Mouse (Mus musculus) T-helper 2 cell (primary cell): ENCODE data around the gene Sypl.

Source experiments
- in situ Hi-C: fragments of 300-600 bp; cut with MboI, MseI; formaldehyde crosslinking; loops from one replicate; pipeline ENCODE4 v1.15.1; 2025; ENCODE audit warnings: high pct_unique_total_duplicates

Sypl gene

DNA sequence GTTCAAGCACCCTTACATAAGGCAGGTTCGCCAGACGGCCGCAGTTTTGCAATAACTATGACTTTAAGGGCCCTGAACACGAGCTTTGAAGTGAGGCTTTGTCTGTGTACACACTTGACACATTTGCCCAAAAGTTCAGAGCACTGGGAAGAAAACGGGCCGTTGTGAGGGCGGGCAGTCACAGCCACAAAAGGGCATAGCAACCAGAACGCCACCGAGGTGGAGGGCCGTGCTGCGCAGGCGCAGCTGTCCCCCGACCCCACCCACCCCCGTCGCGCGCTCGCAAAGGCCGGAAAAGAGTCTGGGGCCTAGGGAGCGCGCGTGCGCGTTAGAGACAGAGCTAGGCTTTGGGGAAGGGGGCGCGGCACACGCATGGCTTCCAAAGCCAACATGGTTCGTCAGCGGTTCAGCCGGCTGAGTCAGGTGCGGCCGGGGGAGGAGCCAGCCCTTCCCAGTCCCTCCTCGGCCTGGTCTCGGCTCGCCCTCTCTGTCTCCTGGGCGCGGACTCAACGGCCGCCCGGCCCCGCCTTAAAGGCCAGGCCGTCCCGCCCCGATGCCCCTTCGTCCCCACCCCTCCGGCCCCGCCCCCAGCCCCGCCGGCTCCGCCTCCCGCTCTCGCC lies at the start of gene Sypl:
Gene Sypl, plus strand, starts transcription at position 296 of the 620 bp plus-strand sequence.
- in situ Hi-C loops = loop anchor here (5.0 kb wide), 1 partner anchor 131 kb away; no protein-coding TSS in a partner anchor

DNA sequence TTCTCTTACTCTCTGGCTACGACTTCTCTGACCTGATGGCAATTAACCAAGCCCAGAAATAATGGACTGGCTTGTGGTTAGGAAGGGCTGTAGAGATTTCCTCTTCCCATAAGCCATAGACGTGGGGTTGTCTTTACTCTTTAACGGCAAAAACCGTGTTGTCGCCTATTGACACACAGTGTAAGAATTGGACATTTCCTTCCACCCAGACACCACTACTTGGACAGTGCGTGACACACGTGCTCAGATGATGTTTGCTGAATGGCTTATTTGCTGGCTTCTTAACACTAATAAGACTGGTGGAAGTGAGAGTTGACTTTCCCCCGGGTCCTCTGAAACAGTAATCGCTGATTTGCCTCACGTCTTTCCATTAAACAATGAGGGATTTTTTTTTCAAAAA lies 44.0 kb upstream of the Sypl start:
- in situ Hi-C loops = loop anchor here (10.0 kb wide), 1 partner anchor 365 kb away; no protein-coding TSS in a partner anchor

DNA sequence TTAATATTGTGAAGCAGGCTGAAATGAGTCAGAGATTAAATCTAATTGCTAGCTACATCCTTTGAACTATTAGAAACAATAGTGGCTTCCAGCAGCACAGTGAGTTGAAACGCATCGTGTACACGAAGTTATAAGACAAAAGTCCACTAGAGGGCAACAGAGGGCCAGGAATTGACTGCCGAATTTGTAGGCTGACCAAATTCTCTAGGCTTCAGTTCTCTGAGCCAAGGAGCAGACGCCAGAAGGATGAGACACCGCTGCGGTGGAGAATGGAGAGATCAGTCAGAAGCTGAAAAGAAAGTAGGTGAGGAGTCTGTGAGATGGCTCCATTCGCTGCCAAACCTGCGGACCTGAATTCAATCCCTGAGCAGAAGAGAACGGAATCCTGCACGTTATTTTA lies 43.6 kb upstream of the Sypl start:
- in situ Hi-C loops = loop anchor here (10.0 kb wide), 1 partner anchor 365 kb away; no protein-coding TSS in a partner anchor

DNA sequence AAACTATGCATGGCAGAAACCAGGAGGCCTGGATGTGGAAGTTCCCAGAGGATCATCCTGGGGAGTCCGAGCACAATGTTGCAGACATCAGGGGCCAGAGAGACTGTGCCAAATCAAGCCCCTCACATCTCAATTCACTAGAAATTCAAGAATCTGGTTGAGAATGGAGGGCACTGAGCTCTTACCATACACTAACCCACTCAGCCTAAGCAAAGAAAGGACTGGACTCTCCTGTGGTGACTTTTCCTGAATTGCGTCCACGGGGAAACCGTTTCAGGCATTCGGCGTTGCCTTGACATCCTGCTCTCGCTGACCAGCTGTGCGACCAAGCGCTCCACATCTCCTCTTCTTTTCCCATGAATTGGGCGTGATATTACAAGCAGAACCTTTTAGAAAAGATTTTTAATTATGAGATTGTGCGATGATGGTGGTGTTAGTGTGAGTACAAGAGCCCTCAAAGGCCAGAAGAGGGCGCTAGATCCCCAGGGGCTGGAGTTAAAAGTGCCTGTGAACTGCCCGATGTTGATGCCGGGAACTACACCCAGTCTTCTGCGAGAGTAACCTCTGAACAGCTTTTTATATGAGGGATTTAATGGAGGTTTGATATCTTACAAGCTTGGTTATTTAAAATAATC lies 43.0 kb upstream of the Sypl start:
- in situ Hi-C loops = loop anchor here (10.0 kb wide), 1 partner anchor 364 kb away; no protein-coding TSS in a partner anchor

DNA sequence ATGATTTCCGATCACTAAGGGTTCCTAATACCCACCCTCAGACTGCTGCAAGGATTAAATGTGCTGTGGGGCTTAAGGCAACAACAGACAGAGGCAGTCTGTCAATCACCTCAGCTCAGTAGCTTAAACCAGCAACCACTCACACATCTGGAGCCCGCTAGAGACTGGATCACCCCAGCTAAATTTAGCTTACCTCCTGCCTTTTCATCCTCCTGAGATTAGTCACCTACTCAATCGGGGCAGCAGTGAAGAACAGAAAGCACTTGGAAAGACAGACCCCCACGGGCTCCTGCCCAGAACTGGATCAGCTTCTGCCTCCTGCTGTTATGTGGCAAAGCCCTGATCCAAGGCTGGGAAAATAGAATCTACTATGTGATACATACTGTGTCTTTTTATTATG lies 42.1 kb upstream of the Sypl start:
- in situ Hi-C loops = loop anchor here (10.0 kb wide), 1 partner anchor 363 kb away; no protein-coding TSS in a partner anchor

DNA sequence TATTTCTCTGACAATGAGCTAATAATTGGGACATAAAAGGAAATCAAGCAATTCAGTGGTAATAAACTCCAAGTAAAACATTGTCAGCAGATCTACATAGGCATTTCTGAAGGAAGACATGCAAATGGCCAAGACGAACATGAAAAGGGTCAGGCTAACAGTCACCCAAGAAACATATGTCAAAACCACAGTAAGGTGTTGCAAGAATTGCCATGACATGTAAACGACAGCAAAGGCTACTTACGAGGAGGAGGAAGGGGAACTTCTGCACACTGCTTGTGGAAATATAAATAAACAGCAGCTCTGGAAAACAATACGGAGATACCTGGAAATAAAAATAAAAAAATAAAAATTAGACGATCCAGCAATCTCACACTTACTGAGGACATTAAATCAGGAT lies 40.9 kb upstream of the Sypl start:
- in situ Hi-C loops = loop anchor here (10.0 kb wide), 1 partner anchor 362 kb away; no protein-coding TSS in a partner anchor

DNA sequence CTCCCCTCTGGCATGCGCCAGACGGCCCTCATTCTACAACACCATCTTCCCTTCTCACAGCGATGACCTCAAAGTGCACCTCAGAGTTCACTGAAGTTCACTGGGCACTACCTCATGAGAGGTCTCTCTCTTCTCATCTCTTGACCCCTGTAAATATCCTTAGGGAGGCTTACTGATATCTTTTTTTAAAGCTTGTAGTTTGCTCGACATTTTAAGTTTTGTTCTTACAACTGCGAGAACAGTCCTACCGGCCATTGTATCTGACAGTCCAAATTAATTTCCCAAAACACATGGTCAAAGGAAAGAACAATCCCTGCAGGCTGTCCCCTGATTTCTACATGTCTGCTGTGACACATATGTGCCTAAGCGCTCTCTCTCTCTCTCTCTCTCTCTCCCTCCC lies 35.0 kb upstream of the Sypl start:
- in situ Hi-C loops = loop anchor here (5.0 to 10.0 kb wide), 2 partner anchors 89 to 356 kb away; no protein-coding TSS in a partner anchor

DNA sequence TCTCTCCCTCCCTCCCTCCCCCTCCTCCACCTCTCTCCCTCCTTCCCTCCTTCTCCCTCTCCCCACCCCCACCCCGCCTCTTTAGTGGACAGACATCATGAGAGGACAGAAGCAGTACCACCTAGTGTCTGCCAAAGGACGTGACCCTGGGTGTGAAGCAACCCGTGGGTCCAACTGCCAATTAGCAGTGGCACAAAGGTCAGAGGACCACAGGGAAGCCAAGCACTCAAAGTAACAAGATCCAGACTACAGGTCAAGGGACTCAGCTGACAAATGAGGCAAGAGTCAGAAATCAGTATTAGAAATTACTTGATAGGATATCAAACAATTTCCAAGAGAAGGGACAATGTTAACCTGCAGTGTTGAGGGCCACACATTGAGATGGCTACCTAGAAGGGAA lies 34.6 kb upstream of the Sypl start:
- in situ Hi-C loops = loop anchor here (5.0 to 10.0 kb wide), 2 partner anchors 88 to 356 kb away; no protein-coding TSS in a partner anchor

DNA sequence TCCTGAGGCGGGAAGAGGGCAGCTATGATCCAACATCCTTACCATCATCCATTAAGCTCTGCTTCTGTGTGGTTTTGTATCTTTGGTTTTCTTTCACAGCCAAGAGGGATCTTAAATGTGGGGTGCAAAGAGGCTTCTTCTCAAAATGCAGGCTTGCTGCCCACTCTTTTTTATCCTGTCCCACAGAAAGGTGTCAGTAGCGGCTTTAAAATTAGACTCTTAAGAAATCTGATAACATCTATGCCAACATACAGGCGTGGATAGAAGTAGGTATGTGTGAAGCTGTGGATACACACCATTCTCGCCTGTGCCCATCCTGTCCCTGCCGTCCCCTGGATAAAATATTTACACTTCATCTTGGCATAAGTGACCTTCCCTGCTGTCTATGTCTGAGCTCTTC lies 34.2 kb upstream of the Sypl start:
- in situ Hi-C loops = loop anchor here (5.0 to 10.0 kb wide), 2 partner anchors 88 to 355 kb away; no protein-coding TSS in a partner anchor

DNA sequence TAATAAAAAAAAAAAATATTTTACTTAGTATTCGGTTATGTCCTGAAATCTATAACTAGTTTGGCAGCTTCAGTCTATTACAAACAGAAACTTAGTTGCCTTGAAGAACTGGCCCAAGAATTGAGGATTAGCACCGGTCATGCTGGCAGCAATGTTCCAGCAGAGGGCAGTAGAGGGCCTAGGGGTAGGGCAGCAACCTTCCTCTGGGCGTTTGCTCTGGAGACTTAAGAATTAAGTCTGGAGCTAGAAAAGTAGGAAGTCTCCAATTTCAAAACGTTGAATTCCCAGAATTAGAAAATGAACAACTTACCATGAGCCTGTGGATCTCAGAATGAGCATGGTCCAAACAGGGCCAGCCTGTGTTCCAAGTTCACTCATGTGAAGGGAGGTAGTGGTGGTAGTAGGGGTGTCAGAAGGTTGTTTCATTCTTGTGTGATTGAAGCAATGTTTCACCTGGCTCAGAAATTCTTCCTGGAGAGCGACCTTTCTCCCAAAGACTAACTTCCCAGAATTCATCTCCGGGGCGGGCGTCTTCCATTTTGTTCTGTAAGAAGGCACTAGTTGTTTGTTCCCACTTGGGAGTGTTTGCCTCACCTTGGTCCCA lies 33.4 kb upstream of the Sypl start:
- in situ Hi-C loops = no loop called here

DNA sequence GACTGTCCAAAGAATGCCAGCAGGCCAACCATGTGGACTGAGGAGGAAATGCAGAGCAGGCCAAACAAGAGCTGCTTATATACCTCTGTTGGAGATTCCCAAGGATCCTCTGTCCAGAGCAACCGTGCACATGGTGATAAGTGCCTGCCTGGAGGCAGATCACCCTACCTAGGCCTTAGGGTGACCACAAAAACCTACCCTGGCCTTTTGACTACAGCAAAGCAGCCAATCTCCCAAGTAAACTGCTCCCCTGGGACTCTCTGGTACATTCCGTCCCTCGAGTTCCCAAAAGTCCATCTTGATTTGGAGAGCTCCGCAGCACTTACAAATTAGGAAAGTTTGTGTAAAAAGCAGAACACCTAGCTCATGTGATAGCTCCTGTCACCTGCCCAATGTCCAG lies 32.6 kb upstream of the Sypl start:
- in situ Hi-C loops = no loop called here

DNA sequence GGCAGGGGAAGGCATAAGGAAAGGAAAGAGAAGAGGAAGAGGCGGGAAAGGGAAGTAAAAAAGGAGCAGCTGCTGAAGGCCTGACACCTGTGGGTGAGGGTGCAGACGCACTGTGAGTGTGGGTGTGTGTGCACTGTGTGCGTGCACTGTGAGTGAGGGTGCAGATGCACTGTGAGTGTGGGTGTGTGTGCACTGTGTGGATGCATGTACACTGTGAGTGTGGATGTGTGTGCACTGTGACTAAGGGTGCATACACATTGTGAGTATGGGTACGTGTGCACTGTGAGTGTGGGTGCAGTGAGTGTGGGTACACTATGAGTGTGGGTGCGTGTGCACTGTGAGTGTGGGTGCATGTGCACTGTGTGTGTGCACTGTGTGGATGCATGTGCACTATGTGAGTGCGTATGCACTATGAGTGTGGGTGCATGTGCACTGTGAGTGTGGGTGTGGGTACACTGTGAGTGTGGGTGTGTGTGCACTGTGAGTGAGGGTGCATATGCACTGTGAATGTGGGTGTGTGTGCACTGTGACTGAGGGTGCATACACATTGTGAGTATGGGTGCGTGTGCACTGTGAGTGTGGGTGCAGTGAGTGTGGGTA lies 32.1 kb upstream of the Sypl start:
- in situ Hi-C loops = no loop called here

DNA sequence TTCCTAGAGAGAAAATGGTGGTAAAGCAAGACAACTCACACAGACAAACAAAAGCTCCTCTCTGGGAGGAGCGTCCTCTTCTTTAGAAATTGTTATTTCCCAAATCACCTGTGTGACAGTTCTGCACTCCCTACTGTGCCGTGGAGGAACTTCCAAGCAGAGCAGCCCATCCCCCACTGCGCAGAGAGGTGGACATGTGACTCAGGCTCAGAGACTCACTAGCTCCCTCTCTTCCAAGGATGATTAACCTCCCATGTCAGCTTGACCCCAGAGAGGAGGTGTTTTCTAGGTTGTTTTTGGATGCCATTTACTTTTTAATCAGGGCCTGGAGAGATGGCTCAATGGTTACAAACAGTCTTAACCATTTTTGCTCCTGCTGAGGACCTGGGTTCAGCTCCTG lies 29.4 kb upstream of the Sypl start:
- in situ Hi-C loops = no loop called here

DNA sequence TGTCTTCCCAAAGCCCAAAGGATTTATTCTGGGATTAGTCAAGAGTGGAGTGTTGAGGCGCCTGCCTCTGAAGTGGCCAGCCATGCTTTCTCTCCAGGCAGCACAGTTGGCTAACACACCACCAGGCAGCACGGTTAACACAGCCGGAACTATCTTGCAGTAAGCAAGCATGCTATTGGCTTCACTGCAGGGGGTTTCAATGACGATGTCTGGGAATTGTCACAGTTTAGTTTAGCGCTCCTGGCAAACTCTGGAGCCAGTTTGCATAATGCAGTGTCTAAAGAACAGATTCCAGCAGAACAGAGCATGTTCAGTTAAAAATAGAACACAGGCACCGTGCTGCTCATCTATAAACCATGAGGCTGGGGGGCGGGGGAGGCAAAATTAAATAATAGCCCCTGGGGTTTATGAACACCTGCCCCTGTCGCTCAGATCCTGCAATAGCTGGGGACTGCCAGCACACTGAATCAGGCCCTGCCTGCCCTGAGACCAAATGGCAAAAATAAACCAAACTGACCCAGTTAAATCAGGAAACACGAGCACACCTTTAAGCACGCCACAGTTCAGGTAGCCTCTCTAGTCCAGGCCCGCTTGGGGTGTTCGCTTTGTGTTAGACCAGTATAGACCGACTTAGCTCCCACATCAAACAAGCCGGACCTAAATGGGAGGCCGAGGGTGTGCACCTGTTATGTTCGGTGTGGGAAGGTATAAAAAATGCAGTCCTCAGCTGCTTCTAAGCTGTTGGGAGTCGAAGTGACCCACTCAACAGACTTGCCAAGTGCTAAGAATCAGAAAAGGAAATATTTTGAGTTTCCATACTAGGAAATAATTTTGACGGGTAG lies 27.1 kb upstream of the Sypl start:
- in situ Hi-C loops = no loop called here

DNA sequence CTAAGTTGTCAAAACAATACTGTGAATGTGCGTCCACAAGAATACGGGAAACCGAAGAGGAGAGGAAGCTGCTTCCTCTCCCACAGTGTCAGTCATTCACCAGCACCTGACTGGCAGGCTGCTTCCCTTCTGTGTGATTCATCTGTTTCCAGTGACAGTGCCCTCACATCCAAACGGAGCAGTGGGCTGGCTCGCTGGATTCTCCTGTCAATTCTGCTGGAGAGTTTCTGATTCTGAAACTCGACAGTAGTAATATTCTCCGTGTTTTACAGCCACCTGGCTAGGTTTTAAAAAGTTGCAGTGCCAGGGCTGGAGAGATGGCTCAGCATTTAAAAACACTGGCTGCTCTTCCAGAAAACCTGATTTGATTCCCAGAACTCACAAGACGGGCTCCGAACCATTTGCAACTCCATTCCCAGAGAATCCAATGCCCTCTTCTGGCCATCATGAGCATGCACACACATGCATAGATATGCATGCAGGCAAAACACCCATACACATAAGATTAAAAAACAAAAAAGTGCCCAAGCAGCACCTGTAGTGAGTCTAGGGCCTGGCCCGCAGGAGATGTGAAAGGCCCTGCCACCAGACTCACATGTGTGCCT lies 26.4 kb upstream of the Sypl start:
- in situ Hi-C loops = no loop called here

DNA sequence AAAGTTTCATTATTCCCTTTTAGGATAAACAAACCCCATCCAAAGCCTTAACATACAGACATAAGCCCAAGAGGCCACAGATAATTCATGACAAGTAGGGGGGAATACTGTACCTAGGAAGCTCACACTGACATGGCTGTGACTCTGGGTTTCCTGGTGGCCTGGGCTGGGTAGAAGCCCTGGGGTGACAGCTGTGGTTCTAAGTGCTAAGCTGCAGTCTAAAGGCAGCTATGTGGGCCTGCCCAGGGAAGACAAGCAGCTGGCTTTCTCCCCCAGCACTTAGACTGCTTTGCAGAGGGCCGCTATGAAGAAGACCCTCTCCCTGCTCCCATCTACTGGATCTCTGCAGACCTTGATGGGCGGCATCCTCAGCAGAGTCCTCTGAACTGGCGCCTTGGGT lies 25.5 kb upstream of the Sypl start:
- in situ Hi-C loops = no loop called here

DNA sequence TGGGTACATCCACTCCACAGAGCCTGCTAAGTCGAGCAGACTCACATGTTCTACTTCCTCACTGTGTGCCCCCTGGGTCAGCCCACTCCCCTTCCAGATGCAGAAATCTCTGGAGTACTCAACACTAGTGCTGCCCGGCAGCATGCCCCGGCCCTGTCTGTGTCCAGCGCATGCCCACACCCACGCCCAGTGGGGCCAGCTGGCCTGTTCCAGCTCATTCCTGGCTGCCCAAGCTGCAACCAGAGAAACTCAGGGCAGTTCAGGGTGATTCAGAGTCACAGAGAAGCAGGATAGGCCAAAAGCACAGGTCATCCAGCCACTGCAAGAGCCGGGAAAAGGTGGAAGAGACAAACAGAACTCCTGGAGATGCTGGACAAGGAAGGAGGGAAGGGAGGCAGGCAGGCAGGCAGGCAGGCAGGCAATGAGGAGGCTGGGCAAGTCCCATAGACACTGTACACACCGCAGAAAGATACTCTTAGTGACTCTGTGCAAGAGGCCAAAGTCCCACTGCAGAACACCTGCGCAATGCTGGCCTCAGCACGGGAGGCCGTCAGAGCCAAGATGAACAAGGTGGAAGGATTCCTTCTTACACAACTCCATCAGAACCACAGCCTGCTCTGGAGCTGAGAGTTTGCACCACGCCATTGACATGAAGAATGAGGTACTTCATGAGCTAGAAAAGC lies 23.7 kb upstream of the Sypl start:
- in situ Hi-C loops = no loop called here

DNA sequence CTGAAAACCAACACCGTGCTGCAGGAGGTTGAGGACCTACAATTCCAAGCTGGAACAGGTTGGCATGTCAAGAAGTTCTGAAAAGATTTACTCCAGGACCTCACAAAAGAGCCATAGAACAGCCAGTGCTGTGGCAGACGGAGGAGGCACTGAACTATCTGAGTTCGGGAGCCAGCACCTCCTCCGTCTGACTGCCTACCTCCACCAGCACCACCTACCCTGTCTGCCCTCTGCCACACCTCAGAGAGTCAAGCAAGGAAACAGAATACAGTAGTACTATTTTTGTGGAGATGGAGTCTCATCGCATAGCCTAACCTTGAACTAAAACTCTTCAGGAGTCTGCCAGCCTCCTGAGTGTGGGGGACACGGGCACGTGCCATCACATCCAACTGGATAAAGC lies 23.1 kb upstream of the Sypl start:
- in situ Hi-C loops = no loop called here

DNA sequence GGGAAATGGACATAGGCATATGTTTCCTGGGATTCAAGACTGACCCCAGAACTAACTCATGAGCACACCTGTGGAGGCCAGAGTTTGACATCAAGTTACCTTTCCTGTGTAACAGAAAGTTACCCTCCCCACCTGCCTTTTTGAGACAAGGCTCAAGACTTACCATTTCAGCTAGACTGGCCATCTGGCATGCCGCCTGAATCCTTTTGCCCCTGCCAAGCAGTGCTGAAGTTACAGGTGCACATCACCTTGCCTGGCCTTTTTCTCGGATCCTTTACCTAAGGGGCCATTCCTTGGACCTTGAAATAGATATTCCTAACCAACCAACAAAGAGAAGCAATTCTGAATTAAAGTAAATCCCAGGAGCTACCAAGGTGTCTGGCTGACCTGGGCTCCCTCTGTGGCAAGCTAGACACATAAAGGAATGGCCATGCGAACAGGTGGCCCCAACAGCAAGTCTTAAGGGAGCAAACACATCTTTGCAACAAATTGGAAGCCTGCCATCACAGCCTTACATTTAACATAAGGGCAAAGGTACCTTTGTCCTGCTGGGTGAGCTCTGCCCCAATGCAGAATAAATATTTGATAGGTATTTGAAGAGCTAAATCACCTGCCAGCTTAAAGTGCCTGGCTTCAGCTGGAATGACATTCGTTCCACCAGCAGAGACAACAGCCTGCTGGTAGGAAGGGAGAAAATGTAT lies 17.3 kb upstream of the Sypl start:
- in situ Hi-C loops = no loop called here

DNA sequence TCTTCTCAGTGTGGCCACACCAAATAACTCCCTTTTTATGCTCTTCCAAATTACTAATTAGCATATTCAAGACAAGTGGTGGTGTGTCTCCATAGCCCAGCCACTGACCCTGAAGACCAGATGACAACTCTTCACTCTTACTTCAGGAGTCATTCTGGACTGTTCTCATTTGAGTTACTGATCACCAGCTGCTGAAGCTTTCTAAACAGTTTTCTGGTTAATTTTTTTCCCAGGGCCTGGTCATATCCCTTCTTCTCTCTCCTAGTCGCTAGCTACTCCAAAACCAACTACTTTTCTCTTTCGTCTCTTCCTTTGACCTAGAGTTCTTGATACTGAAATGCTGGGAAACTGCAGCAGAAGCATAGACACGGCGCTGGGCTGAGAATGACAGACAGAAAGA lies 12.6 kb upstream of the Sypl start:
- in situ Hi-C loops = no loop called here
